Mouse (Mus musculus): ENCODE data around the gene Tmtc1. TPM values are rescaled to one million over a fixed set of nuclear protein-coding genes. Genes with fewer than 3 reads are reported as not detected.

The Tmtc1 gene
- polyA plus RNA-seq (2012; ENCODE audit: low replicate concordance), result 0.95 and 1.3 TPM in 2 replicates

GRCm38 (mm10) chr6:148443726-148444701, at the start of gene Tmtc1:
TSS of gene Tmtc1 (minus strand) at chr6:148444389.

DNA sequence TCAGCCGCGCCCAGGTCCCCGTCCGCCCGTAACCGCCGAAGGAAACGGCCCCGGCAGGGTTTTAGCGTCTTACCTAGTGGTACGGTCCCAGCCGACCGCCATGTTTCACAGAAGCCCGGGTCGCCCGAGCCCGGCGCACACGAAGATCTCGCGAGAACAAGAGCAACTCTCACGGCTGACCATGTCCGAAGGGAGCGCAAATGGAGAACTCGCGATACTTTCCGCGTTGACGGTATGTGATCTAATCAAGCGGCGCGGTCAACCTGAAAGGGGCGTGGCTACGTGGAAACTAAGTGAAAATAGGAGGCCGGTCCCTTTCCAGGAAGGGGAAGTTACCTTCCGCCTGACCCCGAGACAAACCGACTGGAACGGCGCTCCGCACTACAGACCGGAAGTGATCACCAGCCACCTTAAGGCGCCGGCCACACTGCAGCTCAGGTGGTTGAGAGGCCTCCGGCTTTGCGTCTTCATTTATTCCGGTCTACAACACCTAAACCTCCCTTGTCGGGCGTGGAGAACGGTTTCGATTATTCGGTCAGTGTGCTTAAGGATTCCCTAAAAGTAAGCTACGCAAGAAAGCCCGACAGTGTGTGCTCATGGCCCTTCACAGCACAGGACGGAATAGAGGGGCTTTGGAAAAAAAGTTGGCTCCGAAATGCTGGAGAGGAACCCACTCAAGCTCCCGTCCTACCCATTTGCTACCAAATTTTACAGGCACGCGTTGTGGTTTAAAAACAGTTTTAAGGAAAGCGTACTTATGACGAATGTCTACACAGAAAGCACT, 232.1 kb downstream of the Tmtc1 start, which contains the start of gene Ergic2:
Ergic2 (minus strand) TSS at position 478 of the 784 bp plus-strand sequence.

Other genes with a start within 250 kb of the Tmtc1 start
- gene Ergic2, start 232.0 kb downstream of the Tmtc1 start, polyA plus RNA-seq (2012; ENCODE audit: low replicate concordance), result 0.19 and 4.1 TPM in 2 replicates